Mouse (Mus musculus) frontal cortex, postnatal 25 days (tissue): ENCODE measurements at regions not wholly inside any gene's neighbourhood (a gene's known extent, or its start where the extent isn't known, plus 50 kb on each side); places are given as distances from the start of the nearest gene placed in this dataset.

Experiments used
- DNase-seq, 2 experiments: peaks; one replicate each; pipeline ENCODE4 v3.0.0; 2022; ENCODE audit warnings: low spot score in 2 of 2

DNA sequence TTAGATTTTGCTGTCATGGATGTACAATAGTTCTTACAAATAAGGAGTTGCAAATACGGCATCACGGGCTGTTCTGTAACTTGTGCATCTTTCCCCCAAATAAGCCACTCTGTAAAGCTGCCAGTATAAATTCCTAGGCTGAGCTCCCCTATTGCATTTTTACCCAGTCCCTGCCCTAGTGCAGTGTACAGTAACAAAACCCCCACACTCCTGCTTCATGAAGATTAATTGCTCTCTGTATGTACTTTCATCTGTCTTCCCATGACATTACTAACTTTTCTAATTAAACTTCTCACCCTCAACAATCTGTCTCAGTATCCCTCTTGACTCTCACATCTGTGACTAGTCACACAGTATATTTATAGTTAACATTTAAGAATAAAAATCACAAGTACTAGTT, 73.4 kb downstream of the Tm4sf1 start:
- DNase-seq: no peak

DNA sequence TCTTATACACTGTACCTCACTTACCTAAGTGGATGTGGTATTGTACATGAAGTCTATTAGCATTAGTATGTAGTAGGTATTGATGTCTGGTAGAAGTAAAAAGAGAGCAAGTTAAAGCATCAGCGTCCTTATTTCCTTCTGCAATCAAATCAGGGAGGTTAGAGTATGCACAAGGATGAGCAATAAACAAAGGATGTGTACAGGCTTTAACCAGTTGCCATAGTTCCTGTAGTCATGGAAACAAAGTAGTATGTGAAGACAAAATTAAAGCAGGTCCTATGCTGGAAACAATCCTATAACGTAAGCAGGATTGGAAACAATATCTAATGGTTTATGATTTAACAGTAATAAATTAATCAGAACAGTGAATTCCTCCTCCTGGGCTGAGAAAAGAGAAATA, 78.0 kb downstream of the Tm4sf1 start:
- no peak for DNase-seq

DNA sequence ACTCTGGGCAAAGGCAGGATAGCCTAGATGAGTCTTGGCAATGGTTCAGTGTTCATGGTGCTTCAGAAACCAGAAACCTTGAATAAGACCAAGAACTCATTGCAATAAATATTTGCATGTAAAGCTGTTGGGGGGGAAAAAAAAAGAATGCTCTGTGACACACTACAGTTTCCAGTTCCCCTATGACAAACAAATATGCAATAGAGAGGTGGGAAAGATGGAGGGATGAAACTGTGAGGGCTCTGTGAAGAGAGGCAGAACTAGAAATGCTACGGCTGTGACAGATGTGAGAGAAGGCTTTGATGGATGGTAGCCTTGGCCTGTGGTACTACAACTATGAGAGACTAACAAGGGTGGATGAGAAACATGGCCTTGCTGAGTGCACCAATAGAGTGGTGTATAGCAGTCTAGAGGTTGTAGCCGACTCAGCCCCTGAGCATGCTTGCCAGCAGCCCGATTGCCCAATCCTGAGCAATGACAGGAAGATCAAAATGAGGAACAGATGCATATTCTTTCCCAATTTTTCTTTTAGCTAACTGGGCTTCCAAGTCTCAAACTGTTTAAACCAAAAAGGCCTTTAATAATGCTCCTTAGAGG, 79.4 kb downstream of the Tm4sf1 start:
- no peak for DNase-seq

DNA sequence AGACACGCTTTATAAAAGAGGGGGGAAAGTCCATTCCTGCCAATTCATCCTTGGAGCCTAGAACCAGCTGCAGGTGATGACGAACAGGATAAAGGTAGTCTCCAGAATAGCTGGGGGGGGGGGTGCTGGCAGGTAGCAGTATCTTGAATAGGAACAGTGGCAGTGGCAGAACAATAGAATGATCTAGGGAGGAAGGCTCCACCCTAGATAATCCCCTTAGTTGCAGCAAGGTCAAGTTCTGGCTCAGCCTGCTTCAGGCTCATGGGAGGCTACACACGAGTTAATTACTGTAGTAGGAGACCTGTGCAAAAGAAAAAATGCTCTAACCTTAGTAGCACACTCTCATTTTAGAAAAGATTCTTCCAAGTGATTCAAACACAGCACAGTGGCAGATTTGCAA, 83.4 kb downstream of the Tm4sf1 start:
- DNase-seq: no peak

DNA sequence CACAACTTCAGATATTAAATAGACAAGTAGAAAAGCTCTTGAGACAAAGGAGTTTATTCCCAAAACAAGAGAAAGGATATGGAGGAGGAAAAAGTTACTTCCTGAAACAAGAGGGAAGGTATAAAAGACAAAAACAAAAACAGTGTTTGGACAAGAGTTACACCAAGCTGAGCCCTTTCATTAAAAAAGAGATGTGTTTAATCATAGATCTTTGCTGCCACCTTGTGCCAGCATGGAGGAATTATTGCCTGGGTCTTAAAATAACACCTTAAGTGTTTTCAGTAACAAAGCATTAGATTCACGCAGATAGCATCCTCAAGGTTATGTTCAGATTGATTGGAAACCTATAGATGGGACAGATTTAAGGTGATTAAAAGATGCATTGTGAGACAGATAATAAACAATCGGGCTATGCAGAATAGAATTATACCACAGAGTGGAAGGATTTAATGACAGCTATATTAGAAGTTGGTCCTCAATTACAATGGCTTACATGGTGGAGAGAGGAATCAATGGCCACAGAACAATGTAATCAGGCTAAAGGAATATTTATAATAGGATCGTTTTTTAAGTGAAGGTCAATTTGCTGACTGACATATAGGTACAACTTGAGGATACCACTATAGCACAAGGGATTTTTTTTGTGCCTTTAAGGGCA, 97.6 kb downstream of the Tm4sf1 start:
- DNase-seq: peak; percentile 20 to 37

DNA sequence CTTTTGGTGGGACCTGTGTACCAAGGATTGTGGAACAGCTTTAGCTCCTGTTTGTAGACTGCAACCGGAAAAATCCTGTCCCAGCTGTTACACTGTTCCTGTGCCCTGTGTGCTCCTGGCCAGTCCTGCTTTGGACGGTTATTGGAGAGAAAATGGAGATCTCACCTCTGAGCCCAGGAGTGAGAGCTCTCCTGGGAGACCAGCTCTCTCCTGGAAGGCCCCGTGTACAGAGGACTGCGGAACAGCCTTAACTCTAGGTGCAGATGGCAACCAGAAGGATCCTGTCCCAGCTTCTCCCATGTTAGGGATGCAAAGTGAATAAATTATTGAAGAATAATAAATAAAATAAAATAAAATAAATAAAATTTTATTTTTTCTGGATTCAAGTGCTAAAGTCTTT, 98.4 kb downstream of the Tm4sf1 start:
- DNase-seq: no peak

DNA sequence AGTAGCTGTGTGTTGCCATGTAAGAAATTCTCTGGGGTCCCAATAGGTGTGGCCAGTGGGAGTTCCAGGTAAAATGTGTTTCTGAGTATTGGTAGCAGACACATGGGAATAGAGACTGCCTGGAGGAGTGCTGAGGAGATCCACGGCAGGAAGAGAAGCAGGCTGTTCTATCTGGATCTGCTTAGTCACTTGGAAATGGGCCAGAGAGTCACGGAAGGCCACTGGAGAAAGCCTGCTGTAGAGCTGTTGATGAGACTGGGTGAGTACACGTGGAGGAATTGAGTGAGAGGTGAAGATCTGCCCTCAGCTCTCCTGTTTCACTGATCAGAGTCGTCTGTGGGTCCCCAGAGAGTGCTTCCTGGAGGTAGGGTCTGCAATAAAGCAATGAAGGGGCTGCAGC, 120.2 kb downstream of the Tm4sf1 start:
- no peak for DNase-seq

DNA sequence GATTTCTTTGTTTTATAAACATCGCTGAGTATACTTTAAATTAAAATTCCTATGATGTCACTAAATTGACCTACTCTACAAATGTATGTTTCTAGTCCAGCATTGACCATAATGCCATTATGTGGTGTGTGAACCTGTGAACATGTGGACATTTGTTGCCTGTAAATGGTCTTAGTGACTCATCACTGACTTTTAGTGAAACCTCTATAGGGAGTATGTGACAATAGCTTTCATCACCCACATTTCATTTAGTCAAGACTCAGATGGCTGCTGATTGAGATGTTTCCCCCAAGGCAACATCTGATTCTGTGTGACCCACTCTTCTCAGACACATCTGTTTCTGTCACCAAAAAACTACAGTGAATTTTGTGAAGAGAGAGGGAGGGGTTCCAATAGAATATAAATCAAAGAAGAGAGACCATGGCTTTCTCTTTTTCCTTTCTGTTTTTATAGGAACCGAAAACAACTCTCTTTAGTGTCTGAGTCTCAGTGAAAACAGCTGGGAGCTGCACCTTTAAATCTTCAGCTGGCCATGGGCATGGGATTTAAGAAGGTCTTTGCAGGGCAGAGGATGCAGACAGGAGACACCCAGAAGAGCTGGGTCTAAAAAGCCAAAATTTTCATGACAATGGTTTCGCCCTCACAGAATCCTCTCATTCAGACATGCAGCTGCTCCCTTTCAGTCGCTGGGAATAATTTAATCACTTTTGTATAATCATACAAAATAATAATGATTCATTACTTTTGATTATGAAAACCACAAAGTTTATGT, 148.4 kb downstream of the Tm4sf1 start:
- DNase-seq: no peak

DNA sequence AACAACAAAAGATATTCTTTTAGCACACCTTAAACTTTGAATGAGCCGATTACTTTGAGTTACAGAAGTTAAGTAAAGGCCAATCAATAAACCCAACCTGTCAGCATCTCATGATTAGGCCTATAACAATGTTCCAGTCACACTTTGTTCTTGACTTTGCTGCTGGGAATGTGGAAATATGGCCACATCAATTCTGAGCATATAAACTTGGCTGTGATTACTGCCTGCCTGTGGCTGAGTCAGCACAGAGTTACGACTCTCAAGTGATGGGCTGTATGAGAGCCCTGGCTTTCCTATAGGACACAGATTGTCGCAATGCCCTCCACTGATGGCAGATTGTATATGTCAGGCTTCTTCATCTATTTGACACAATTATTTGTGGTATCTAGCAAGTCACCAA, 152.6 kb downstream of the Tm4sf1 start:
- DNase-seq: no peak

DNA sequence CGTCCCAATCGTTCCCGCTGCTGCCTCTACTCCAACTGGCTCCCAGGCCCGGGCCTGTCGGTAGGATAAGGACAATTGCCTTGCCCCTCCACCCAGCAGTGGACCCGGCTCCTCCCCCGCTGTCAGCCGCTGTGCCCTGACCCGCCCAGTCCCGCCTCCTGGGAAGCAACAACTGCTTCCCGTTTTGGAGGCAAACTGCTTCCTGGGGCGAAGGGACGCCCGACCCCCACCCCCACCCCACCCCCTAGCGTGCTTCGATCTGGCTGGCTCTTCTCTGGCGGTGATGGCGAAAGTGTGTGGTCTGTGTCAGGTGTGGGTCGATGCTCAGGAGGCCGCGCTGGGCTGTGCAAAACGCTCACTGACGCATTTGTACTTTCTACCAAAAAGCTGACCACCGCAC, 164.9 kb downstream of the Tm4sf1 start:
- no peak for DNase-seq

DNA sequence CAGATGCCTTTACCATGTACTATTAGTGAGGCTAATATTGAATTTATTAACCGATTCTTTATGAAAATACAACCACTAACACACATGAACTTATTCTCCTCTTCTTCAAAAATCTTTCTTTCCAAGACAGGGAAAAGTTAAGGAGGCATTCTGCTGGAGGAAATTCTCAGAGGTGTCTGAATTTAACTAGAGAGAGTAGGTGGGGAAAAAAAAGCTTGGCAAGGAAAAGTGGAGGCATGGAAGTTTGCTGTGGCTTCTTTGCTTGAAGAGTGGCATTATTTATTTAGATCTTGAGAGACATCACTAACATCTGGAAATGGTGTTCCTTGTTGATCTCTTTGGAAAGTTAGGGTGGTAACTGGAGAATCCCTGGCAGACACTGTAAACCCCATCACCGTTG, 173.2 kb downstream of the Tm4sf1 start:
- no peak for DNase-seq

DNA sequence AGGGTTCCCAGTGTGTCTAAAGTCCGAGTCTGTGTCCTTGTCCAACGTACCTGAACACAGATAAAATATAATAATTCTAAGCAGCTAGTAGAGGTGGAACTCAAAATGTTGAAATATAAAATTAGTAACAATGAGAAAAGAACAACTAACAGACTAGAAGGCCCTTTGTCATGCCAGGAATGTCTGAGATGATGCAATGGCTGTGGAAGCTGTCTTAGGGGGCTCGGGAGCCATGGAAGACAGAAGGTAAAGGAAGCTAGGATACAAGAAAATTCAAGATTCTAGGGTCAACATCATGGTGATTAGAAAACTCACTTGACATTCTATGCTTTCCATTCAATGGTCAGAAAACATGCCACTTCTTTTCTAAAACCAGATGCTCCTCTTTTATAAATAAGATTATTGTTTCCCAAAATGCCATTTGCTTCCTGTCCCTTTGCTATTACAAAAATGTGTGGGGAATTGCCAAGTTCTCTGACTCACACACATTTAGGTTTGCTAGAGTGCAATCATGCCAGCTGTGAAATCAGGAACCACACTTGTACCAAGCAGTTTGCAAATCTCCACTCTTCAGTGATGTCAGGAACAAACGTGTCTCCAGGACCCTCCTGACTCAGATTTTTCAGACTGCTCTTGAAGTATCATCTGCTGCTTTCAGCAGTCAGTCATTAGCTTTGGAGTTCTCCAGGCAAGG, 175.8 kb downstream of the Tm4sf1 start:
- DNase-seq: no peak

DNA sequence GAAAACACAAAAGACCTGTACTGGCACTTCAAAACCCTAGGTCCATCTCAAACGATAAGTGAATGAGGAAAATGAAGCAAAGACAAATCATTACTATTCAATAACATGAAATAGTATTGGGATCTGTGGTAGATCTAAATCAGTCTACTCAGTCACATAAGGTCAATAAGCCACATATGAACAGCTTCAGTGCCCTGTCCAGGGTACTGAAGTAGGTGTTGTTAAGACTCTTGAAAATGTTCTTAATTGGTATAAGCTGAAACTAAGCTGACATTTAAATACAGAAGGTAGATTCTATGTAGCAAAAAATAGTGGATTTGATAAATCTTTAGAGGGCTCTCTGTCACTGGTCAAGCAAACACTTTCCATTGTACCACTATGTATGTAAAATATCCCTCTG, 183.8 kb downstream of the Tm4sf1 start:
- DNase-seq: no peak

DNA sequence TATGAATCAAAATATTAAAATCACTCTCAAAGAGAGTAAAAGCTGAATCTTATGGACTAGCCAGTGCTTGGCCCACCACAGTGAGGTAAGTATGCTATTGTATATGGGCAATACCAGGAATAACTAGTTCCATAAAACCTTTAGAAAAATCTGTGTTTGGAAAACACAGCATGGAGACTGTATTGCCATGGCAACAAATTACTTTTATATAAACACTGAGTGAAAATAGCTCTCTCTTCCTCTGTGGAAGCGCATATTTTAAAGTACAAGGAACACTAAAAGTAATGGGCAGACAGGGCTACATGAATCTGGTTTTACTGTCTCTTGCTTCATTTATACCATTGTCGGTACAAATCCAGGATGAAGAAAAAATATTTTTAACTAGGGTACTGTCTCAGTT, 199.5 kb downstream of the Tm4sf1 start:
- DNase-seq: no peak

DNA sequence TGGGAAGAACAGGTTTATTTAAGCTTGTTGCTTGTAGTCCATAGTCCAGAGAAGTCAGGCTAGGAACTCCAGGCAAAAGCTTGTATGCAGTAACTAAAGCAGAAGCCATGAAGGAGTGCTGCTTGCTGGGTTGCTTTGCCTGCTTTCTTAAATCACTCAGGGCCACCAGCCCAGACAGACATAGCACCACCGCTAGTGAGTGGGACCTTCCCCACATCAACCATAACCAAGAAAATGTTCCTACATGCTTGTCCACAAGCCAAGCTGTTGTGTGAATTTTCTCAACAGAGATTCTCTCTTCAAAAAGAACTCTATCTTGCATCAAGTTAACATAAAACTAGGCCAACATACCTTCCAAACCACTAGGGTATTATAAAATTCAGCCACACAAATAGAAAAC, 201.3 kb downstream of the Tm4sf1 start:
- no peak for DNase-seq

DNA sequence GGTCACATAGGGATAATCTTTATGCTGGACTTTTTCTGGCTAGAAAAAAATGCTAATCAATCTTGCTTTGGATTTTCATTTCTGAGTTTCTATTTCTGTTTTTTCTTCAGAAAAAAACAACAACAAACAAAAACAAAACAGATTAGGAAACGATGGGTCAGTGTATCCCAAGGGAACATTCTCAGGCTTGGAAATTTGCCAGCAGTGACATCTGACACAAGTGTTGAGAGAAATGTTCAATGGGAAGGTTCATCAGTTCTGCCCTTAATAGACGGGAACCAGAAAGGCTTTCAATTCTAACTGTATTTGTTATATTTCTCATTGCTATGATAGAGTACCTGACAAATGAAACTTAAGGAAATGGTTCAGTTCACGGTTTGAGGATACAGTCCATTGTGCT, 206.9 kb downstream of the Tm4sf1 start:
- no peak for DNase-seq

DNA sequence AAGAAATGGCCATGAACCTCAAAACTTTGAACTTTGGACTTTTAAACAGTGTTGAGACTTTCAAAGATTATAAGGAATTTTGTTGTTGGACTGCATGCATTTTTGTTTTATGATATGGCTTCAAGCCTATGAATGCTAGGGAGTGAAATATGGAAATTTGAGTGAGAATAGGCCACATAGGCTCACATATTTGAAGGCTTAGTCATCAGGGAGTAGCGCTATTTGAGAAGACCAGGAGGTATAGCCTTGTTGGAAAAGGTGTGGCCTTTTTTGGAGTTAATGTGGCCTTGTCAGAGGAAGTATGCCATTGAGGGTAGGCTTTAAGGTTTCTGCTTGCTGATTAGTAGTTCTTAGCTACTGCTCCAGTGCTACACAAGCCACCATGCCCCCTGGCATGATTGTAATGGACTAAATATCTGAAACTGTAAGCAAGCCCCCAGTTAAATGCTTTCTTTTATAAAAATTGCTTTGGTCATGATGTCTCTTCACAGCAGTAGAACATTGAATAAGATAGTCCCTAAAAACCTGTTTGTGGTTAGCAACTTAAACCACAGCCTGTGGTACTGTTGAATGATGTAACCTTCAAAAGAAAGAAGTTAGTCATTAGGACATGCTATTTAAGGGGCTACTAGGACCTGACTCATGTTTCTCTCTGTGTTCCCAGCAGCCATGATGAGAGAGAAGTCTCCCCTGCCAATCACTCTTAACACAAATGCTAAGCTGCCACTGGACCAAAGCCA, 208.4 kb downstream of the Tm4sf1 start:
- DNase-seq: no peak

DNA sequence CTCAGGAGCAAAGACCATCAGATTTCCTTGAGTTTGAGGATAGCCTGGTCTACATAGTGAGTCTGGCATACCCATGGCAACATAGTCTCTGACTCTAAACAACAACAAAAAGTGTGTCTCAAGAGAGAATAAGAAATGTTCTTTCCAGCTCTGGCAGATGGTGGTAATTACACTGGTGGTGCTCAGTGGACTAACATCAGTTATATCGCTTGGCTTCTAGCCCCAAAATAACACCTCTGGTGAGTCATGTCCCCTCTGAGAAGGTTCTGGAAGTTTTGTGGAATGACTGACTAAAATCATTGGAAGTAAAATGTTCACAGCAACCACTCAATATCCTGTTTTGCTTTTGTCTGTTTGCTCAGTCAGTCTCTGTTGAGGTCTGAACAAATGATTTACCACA, 227.3 kb downstream of the Tm4sf1 start:
- no peak for DNase-seq

DNA sequence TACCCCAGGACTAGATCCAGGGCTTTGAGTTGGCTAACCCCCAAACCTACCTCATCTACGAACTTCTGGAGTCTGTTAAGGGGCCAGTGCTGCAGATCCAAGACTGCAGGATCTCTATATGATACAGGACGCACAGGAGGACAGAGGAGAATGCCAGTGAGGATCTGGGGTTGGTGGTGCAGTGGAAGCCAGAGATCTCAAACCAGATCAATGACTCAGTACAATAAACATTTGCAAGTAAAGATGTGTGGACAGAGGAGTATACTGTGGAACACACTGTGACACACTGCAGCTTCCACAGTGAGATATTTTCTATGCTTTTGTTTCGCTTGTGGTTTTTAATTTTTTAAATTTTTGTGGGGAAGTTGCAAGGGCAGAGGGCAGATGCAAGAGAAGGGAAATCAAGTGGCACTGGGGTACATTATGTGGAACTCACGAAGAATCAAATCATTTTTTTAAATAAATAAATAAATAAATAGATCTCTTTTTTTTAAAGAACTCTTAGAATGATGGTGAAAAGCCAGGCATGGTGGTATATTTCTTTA, 227.8 kb downstream of the Tm4sf1 start:
- no peak for DNase-seq

DNA sequence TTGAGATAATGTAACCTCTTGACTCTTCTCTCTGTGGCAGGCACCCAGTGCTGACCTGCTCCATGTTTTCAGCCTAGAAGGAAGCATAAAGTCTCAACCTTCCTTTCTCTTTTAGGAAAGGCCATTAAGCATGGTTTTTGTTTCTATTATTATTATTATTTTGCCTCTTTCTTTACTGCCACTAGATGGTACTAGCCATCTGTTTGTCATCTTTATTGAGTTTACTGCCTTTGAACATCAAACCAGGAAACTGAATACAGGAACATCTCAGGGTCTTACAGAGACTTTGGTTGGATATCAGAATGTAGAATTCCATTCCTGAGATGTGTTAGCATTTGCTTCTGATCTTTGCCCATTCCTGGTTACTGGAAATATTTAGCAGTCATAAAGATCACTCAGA, 268.8 kb downstream of the Tm4sf1 start:
- DNase-seq: no peak

DNA sequence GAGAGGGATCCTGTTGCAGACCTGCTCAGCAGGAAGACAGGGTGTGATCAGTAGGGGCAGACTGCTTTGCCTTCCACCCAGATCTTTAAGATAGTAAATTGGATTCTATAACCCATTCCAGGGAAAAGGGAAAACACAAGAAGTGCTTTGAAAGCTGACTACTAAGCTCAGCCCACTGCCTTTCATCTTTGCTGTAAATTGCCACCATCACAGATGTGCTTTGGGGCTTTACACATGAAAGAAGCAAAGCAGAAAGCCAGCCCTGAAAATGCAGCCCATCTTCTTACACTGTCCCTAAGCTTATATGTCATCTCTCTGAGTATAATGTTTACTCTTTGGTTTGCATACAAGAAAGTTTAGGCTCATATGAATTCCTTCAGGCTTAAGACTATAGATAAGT, 283.6 kb downstream of the Tm4sf1 start:
- DNase-seq: no peak

DNA sequence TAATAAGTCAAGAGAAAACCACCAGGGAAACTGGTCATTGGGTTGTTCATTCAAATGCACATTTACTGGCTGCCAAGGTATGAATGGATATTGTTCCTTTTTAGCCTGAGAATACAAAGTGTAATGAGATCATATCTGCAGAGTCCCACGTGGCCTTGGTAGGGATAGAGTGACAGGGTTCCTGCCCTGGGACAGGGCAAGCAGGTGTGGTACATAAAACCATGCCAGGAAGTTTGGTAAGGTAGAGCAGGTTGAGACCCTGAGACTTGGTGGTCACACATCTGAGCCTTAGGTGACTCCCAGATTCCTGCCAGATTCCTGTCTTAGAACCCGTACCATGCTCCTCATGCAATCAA, 320.5 kb downstream of the Tm4sf1 start:
- DNase-seq: no peak
